Mouse (Mus musculus) lung, postnatal 10 days (tissue): Measurements from ENCODE around the gene Pdap1.
A peak's percentile ranks its signal among the peaks of the same experiment; 100 is the strongest.
"Not testable (repeated sequence)": the region's sequence is repeated elsewhere in the genome, so short reads cannot be mapped to it uniquely, and the experiment has no call there.

Experiments used
- DNase-seq: peaks from one replicate; pipeline ENCODE4 v3.0.0; 2021

Pdap1 gene

GRCm38 (mm10) chr5:145139571-145140519, at the start of gene Pdap1, which contains the start of gene Bud31:
Gene Pdap1 (minus strand): TSS chr5:145140238.
Gene Bud31 (plus strand): TSS chr5:145140362.
- DNase-seq: peak; percentile 95

DNA sequence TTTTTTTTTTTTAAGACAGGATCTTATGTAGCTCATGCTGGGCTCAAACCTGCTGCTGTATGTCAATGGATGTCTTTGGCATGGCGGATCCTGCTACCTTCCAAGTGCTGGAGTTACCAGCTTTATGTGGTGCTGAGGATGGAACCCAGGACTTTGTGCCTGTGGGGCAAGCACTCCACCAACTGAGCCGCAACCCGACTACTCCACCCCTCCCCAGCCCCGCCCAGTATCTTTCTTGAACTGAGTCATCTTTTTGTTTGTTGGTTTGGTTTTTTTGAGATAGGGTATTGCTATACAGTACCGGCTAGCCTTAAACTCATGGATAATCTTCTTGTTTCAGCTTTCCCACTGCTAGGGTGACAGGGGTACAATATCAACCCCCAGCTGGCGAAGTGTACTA, 49.4 kb upstream of the Pdap1 start:
- no peak for DNase-seq

GRCm38 (mm10) chr5:145185244-145185643, 45.2 kb upstream of the Pdap1 start:
- no peak for DNase-seq

- no peak for DNase-seq
Measured at GRCm38 (mm10) chr5:145178461-145178980, 38.5 kb upstream of the Pdap1 start.

GRCm38 (mm10) chr5:145167306-145167661, 27.2 kb upstream of the Pdap1 start:
- no peak for DNase-seq

DNA sequence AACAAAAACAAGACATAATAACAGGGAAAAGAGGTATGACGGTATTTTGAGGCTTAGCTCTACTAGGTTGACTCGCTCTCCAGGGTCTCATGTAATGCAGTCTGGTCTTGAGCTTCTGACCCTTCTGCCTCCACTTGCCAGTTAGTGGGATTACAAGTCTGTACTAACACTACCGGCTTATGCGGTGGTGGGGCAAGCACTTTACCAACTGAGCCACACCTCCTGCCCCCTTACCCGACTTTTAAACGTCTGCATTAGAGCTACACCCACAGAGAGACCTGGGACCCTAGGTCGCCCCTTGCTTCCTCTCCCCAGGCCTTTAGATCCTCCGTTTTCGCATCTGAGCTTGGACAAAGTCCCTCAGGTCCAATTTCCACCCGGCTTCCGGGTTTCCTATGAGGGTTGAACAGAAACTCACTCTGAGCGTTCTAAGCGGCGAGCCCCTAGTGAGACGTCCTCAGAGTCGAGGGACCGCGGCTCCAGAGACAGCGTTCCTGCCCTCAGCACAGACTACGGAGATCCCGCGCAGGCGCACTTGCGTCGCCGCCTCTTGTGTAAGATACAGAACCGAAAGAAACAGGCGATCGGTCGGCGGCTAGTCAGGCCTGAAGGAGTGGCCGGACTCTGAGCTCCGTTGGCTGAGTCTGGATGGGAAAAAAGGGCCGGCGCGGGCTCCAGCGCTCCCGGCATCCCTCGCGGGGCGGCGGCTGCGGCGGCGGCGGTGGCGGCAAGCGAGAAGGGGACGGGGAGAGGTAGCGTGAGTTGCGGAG, 26.7 kb upstream of the Pdap1 start, which contains the start of the genes Ptcd1 and Cpsf4:
TSS of gene Ptcd1 (minus strand) at position 573 of the 770 bp plus-strand sequence.
TSS of gene Cpsf4 (plus strand) at position 678 of the 770 bp plus-strand sequence.
- peak; percentile 99 for DNase-seq

DNA sequence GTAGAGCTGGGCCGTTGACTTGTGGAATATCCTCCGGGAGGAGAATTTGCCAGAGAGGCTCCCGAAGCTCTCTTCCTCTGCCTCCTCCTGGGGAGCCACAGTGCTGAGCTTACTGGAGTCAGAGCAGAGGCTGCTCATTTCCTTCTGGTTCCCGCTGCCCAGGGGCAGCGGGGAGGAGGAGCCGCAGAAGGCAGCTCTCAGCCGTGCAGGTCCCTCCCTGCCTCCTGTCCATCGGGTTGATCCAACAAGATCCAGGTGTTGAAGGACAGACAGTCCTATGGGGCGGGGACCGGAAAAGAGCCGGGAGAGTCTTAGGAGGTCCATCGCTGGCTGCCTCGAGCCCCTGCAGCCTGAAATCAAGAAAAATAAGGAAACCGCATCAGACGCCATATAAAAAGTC, 25.1 kb upstream of the Pdap1 start:
- no peak for DNase-seq

DNA sequence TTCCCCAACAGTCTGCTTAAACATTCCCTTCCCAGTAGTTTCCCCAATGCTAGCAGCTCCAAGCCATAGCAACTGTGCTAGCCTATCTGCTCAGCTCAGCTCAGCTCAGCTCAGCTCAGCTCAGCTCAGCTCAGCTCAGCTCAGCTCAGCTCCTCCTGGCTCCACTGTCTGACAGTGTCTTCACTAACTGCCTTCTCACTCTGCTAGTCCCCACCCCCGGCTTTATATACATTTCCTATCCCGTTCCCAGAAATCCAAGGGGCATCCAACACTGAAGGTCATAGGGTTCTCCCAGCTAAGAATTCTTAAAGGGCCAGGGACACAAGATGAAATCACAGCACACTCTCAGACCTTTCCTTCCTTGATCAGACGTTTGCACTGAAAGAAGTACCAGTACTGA, 24.7 kb upstream of the Pdap1 start:
- no peak for DNase-seq

- no peak for DNase-seq
Measured at GRCm38 (mm10) chr5:145161361-145161760, 21.3 kb upstream of the Pdap1 start.

DNA sequence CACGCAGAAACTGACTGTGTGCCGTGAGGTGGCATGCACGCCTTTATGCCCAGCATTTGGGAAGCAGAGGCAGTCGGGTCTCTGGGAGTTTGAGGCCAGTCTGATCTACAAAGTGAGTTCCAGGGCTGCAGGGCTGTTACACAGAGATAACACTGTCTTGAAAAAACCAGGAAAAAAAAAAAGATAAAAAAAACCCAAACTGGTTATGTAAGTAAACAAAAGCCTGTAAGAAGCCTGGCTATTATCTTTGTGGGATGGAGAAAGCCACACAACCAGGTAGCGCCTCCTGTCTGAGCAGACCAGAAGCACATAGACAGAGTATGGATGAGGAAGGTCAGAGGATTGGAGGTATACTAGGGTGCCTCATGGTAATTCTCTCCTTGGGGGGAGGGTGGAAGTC, 12.7 kb upstream of the Pdap1 start:
- no peak for DNase-seq

GRCm38 (mm10) chr5:145149294-145149693, 9.3 kb upstream of the Pdap1 start:
- DNase-seq: no peak

- DNase-seq: no peak
Measured at GRCm38 (mm10) chr5:145147748-145148147, 7.7 kb upstream of the Pdap1 start.

DNA sequence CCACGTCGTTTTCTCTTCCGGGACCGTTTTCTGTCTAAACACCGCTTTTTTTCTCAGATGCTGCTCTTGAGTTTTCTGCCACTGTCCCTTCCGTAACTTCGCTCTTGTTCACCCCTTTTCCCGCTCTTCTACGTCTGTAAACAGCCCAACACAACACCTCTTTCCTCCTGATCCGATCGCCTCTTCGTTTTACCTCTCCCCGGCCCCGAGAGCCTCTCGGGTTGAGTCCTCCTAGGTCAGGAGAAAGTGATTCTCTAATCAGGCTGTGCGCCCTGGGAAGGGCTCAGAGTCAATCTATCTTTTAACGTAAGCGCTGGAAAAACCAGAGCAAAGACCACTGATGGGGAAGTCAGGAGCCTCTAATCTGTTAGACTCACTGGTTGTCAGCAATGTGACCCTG, 573 bp upstream of the Pdap1 start:
- no peak for DNase-seq

GRCm38 (mm10) chr5:145138836-145139235, 1.2 kb downstream of the Pdap1 start:
- no peak for DNase-seq

- not testable (repeated sequence) for DNase-seq
Measured at GRCm38 (mm10) chr5:145133275-145133674, 6.8 kb downstream of the Pdap1 start.

- no peak for DNase-seq
Measured at GRCm38 (mm10) chr5:145130995-145131394, 9.0 kb downstream of the Pdap1 start.

DNA sequence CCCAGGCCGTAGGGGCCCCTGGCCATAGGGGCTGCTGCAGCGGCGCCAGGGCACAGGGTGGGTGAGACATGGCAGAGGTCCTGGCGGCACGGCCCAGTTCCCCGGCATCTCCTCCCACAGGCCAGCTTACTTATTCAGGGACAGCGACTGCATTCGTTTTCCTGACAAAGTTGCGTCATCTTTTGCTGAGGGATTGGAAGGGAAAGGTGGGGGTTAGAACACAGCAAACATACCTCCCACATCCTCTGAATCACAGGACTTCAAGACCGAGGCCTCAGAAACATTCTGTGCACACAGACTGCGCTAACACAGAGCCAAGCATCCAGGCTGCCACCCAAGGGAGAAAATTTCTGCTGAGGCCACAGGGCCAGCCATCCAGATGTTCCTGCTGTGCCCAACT, 9.8 kb downstream of the Pdap1 start:
- DNase-seq: no peak

DNA sequence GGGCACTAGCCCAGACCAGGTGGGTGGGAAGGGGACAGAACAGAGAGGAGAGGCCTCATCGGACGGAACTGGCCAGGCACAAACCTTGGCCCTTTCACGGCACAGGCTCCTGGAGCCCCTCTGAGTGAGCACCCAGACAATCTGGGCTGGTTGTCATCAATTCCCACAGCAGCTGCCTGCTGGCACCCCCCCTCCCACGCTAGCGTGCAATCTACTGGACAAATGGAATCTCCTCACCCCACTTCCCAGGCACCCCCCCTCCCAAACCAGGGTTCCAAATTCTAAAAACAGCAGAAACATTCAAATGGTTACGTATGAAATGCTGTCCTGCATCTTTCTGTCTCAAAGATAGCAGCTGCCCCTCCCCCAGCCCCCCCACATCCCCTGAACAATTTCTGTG, 10.3 kb downstream of the Pdap1 start:
- DNase-seq: not testable (repeated sequence)

- peak; percentile 19 for DNase-seq
Measured at GRCm38 (mm10) chr5:145129124-145129523, 10.9 kb downstream of the Pdap1 start.

- DNase-seq: no peak
Measured at GRCm38 (mm10) chr5:145126580-145126979, 13.5 kb downstream of the Pdap1 start.

GRCm38 (mm10) chr5:145123396-145123795, 16.6 kb downstream of the Pdap1 start:
- no peak for DNase-seq

DNA sequence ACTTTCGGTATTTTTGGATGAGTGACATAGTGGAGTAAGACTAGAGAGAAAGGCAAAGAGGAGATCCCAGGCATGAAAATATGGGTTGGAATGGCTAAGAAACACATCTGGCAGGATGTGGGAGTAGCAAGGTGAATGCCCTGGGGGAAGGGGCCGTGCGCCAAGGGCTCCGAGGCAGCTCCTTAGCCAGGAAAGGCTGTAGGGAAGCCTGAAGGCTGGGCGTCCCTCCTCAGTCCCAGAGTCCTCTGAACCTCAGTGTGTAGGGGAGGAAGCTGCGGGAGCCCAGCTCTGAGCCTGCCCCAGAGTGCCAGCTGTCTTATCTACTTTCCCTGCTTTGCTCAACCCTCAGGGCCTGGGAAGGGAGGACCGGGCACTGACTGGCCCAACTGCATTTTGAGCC, 19.1 kb downstream of the Pdap1 start:
- DNase-seq: no peak

- peak; percentile 26 for DNase-seq
Measured at GRCm38 (mm10) chr5:145119385-145119784, 20.7 kb downstream of the Pdap1 start.
